Mouse (Mus musculus) cerebellum, adult 9-11 months (tissue): Measurements from ENCODE around the gene Fam83f.
"Not testable (repeated sequence)": the region's sequence is repeated elsewhere in the genome, so short reads cannot be mapped to it uniquely, and the experiment has no call there.

Experiments used
- DNase-seq: peaks from one replicate; pipeline ENCODE4 v3.0.0; 2022

Fam83f gene

DNA sequence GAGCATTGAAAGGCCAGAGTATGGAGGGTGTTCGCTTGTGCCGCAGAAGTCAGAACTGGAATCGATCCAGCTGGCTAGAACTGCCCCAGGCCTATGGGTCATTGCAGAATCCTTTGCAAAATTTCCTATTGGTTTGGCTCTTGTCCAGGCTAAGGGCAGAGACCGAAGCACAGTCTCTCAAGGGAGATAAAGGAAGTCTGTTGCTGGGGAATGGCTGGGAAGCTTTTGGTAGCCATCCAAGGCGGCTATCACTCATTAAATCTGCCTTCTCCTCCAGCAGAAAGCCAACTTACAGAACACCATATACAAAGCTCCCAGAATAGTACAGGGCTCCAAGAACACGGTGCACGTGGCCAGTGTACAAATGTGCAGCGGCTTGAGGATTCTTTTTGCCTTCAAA lies 35.4 kb downstream of the Fam83f start:
- peak; percentile 69 for DNase-seq

DNA sequence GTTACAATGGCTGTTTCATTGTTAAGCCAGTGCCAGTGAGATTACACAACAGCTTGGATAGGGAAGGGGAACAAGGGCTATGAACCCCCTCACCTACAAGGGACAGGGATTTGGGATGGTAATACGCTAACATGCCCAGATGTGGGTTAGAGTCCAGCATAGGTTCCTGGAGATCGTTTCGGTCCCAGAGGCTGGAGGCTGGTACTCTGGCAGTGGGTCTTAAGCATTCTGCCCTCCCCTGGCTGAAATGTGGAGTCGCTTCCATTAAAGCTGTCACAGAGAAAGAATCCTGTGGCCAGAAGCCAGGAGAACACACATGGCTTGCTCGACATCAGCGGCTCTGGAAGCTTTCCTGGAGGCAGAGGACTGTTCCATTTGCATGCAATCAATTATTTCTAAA lies 37.9 kb downstream of the Fam83f start:
- DNase-seq, result peak; percentile 75

DNA sequence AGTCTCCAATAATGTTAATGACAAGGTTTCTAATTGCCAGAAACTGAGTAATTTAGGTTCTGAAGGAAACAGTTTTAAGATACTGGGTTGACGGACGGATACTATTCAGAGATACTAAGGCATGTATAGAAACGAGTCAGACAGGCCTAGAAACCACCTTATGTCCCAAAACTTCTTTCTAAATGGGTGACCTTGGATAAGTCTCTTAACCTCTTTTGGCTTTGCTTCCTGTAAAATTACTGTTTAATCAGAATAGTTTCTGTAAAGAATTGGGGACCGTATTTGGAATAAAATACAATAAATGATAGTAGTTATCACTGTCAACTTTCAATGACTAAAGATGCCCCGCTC lies 38.6 kb downstream of the Fam83f start:
- DNase-seq, result no peak

DNA sequence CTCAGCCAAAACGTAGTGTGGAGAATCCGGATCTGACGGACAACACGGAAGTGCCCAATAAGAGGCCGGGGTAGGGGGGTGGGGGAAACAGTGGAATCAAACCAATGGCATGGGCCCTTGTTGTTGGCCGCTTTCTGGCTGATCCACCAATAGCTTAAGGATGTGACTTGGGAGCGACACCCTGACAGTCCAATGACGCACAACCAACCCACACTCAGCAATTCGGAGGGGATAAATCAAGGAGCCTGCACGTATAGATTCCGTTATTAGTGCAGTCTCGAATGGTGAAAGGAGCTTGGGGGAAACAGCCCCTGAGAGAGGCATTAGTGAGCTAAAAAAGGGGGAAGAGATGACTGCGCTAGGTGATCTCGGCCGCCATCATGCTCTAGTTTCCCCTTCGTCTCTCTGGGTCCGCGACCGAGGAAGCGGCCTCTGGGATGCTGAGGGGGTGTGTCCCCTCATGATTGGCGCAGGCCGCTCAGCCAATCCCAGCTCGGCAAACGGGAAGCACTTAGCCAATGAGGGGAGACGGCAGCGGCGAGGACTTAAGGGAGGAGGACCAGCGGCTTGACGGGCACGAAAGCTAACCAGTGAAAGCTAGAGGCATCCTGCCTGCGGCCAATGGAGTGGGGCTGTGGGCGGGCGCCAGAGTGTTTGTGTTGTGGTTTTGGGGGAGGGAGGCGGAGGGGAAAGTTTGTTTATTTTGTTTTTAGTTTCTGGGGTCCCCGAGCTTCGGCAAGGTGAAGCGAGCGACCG lies 39.1 kb downstream of the Fam83f start, which contains the start of gene Tnrc6b:
Gene Tnrc6b, plus strand, starts transcription at position 706 of the 756 bp plus-strand sequence.
- peak; percentile 99 for DNase-seq

DNA sequence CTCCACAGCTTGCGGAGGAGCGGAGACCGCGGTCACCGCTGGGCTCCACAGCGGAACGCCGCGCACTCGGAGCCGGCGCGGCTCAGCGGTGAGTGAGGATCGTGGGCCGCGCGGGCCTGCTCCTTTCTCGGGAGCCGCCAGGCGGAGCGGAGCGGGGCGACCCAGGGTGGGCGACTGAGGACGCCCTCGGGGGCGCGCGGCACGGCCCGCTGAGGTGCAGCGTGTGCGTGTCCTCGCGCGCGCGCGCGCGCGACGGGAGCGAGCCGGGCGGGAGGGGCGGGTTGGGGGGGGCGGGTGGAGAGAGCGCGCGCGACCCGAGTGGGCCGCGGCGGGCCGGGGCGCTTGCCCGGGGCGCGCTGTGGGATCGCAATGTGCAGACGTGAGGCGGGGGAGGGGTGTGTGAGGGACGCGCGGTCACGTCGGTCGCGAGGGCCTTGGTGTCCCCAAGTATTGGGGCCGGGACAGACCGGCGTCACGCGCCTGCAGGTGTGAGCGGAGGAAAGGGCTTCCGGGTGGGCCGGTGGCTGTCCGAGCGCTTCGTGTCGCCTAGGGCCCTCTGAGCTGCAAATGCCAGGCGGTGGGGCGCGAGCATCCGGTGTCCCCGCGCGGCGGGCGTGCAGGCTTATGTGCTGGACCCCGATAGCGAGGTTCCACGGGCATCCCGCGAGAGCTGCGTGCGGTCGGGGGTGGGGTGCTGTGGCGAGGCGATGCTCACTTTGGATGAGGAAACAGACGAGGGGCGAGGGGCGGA lies 39.9 kb downstream of the Fam83f start:
- DNase-seq, result peak; percentile 81

DNA sequence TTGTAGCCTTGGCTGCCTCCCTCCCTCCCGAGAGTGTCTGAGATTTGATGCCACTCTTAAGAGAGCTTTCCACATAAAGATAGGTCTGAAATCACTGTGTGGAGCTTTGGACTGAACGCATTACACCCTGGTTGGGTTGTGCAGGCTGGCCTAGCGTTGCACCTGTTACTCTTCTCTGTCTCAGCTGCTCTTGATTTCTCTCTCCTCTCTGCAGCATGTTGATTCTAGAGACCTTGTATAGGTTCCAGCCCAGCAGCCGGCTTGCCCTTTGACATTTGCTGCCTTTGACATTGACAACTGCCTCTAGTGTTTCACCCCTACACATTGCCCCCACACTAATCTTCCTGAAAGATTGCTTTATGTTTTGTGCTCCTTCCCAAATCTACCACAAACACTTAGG lies 42.7 kb downstream of the Fam83f start:
- DNase-seq, result no peak

DNA sequence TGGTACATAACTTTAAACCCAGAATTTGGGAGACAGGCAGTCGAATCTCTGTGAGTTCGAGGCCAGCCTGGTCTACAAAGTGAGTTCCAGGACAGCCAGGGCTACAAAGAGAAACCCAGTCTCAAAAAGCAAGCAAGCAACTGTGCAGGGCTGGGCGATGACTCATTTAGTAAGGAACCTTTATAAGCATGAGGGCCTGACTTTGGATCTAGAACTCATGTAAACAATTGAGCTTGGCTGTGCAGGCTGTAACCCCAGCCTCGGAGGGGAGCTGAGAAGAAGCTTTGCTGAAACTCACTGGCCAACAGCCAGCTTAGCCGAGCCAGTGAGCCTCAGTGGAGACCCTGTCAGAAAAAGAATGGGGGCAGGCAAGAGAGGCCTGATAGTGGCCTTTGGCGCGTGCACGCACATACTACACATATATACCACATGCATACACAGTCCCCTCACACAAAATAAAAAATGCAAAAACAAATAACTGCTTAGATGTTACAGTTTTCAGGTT lies 45.0 kb downstream of the Fam83f start:
- DNase-seq, result no peak

DNA sequence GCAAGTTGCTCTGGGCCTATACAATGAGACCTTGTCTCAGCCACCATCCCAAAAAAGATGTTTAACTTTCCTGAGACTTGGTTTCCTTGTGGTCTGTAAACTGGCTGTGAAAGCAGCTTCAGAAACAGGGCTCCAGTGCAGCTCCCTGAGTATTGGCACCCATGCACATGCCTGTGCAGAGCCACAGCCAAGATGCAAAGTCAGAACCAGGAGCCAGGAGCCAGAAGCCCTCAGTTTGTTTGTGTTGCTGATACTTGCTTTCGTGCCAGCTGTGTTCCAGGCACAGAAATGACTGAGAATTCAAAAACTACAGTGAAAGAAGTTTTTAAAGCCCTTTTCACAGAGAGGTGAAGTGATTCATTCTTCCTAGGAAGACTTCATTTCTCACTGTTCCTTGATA lies 45.8 kb downstream of the Fam83f start:
- no peak for DNase-seq

DNA sequence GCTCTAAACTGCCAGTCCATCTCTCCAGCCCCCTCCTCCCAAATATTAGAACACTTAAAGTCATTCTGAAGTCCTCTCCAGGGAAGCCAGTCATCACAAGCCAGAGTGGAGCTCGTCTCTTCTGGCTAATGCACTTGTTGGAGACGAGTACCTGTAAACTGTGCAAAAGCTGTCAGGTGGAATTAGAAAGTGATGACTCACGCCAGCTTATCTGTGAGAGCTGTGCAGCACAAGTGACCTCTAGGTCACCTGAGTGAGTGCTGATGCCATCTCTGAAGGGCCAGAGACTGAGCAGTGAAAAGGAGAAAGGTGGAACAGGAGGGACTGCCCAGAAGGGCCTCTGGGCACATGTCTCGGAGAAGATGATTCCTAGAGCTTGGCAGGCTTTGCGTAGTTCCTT lies 48.6 kb downstream of the Fam83f start:
- DNase-seq, result no peak

DNA sequence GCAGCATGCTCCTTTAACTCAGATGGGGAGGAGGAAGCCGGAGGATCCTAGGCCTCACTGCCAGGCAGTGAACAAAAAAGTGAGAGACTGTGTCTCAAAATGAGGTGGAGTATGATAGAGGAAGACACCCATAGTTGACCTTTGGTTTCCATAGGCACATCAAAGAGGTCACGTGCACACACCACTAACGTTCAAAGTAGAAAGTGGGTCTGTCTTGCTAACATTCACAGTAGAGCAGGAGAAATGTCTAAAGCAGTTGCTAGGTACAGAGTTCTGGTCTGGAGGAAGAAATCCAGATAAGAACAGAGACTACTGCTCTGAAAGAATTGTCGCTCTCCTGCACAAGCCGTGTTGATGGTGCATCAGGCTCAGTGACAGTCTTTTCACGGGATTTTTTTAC lies 50.2 kb downstream of the Fam83f start:
- no peak for DNase-seq

DNA sequence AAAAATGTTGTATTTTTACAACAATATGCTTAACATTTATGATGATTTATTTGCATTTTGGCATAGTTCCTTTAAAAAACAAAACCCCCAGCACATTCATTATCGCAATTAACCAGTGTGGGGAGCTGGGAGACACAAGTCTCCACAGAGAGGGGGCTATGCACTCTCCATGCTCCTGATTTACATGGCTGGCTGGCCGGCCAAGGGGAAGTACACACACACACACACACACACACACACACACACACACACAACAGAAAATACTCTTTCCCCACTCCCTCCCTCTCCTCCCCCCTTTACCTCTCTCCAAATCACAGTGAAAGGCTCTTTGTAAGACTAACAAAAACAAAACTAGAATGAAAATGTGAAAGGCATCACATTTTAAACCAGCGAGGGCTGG lies 50.7 kb downstream of the Fam83f start:
- DNase-seq, result no peak

DNA sequence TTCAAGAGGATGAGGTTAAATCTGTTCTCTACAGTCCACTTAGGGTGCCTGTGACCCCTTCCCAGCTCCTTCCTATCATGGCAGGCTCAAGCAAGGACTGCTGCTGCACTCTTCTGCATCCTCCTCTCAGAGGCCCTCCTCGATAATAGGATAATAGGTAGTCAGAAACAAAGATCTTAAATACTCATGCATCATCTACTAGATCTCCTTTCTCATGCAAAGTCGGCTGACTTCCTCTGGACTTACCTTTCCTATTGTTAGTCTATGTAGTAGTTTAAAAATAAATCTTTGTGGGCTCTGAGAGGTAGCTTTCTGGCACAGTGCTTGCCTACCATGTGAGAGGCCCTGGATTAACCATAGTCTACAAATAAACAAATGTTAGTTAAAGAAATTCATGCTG lies 57.8 kb downstream of the Fam83f start:
- DNase-seq, result no peak

DNA sequence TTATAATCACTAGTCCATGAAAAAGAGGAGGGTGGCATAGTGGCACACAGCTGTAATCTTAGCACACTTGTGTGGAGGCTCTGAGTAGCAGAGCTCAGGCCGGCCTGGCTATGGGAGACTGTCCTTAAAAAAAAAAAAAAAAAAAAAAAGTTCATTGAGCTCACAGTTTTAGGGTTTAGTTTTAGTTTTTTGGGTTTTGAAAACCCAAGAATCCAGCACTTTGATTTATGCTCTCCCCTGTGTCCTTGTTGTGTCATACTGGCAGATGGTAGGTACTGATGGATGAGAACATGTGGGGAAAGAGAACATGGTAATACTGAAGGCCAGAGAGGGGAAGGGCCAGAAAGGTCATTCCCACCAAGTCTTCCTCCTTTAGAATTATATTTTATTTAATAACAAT lies 59.4 kb downstream of the Fam83f start:
- DNase-seq, result no peak

DNA sequence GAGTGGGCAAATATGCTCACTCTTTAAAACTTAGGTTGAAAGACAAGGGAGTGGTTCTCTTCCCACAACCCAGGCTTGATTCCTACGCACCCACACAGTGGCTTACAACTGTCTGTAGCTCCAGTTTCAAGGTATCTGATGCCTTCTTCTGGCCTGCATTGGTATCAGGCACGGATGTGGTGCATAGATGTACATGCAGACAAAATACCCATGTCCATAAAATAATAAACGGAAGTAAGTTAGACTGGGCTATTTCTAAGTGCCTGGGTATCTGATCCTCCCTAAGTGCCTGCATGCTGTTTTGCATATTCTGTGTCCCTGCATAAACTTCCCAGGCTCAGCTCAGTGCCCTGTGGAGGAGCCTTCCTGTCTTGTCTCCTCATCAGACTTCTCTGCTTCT lies 59.9 kb downstream of the Fam83f start:
- no peak for DNase-seq

DNA sequence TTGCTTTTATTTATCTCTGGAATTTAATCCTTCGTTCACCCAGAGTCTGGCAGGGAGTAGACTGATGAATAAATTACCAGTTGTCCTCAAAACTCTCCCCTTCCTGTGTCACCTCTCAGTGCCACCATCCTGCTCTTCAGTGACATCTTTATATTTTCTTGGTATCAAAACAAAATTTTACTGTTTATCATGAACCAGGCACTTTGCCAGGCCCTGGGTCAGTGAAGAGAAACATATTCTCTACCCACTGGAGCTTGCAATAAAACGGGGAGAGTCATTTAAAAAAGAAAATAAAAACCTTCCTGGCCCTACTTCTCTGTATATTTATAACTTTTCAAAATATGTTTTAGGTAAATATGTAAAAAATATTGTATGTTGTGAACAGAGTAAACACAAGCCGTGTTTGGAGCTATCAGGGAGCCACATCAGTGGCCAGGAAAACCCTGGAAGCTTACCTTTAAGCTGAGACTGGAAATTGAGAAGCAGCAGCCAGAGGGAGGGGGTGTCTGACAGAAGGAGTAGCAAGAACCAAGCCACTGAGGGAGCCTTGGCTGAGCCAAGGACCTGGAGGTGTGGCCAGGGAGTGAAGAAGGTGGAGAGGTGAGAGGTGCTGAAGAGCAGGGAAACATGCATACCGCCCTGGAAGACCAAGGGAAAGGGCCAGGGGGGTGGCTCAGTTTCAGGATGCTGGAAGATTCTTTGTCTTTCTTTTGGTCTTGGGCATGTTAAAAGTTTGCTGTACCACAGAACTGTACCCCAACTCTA lies 60.8 kb downstream of the Fam83f start:
- no peak for DNase-seq

DNA sequence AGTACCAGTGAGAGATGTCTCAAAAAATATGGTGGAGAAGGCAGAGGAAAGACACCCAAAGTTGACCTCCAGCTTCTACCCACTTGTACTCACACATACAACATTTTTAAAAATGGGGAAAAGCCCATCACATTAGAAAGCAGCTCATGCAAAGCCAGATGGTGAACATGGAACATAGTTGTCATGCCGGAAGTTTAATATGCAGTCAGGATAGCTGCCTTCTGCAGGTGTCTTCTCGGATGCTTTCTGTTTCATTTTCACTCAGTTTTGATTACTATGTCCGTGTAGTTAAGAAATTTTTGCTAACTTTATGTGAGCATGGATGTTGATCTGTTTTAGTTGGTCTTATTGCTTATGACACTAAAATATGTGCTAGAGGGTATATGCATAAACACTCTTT lies 63.7 kb downstream of the Fam83f start:
- no peak for DNase-seq

DNA sequence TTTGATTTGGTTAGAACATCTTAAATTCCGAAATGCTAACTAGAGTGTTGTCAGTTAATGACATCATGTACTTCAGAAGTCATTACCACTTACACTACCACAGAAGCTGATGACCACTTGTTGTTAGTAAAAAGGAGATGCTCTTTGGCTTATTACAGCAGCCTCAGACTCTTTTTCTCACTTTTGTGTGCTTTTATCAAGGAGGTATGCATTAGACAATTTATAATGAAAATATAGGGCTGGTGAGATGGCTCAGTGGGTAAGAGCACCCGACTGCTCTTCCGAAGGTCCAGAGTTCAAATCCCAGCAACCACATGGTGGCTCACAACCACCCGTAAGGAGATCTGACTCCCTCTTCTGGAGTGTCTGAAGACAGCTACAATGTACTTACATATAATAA lies 64.1 kb downstream of the Fam83f start:
- not testable (repeated sequence) for DNase-seq

DNA sequence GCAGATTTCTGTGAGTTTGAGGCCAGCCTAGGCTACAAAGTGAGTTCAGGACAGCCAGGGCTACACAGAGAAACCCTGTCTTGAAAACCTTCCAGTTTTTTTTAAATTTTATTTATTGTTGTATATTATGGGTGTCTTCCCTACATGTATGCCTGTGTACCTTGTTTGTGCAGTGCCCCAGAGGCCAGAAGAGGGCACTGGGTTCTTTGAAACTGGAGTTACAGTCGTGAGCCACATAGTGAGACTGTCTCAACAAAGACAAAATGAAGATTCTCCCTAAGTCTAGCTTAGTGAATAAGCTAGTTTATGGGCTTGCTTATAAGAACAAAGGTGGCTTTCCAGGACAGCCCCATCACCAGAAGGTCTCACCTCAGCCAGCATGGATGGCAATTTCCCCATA lies 64.9 kb downstream of the Fam83f start:
- no peak for DNase-seq

DNA sequence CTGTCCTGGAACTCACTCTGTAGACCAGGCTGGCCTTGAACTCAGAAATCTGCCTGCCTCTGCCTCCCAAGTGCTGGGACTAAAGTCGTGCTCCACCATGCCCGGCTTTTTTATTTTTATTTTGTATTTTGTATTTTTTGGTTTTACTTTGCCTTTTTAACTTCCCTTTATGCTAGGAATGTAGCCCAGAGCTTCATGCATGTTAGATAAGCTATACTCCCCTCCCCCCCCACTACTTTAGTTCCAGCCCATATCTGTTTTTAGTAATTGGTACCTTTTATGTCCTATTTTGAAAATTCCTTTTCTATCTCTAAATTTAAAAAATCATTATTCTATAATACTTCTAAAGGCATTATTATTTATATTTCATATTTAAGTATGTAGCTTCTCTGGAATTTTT lies 66.6 kb downstream of the Fam83f start:
- no peak for DNase-seq

DNA sequence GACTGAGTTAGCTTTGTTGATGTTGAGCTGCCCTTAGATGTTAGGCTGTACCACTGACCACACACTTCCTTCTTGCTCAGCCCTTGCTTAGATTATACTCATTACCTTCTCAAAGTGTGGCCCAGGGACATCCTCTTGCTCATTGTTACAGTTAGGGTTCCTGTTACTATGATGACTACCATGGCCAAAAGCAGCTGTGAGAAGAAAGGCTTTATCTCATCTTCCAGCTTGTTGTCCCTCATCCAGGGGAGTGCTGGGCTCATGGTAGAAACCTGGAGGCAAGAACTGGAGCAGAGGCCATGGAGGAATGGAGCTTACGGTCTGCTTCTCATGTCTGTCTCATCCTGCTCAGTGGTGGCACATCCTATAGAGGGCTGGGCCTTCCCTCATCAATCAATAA lies 68.3 kb downstream of the Fam83f start:
- DNase-seq, result no peak

DNA sequence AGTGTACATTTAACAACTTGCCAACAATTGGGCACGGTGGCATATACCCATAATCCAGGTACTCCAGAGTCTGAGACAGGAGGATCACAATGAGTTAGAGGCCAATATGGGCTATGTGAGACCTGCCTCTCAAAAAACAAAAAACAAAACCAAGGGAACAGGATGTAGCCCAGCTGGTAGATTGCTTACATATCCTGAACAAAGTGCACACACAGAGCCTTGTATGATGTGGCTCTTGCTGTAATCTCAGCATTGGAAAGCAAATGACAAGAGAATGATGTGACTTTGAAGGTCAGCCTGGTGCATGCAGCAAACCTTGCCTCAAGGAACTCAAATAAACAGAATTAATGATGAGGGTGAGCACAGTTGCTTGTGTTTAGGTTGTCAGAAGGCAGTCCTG lies 70.2 kb downstream of the Fam83f start:
- no peak for DNase-seq

DNA sequence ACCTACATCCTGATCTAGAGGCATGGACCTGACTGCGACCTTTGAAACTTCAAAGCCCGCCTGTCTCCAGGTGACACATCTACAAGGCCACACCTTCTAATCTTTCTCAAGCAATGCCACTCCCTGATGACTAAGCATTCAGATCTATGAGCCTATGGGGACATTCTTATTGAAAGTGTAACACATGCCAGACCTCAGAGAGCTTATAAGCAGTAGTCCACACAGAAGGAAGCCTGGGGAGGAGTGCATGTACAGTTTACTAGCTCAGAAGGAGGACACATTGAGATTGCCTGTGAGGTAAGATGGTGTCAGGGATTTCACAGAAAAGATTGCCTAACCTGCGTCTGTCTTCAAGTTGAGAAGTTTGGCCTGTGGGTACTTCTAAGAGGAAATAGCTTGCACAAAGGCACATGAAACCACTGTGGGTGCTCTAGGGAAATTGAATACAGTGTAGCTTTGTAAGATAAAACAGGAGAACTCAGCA lies 71.4 kb downstream of the Fam83f start:
- no peak for DNase-seq

DNA sequence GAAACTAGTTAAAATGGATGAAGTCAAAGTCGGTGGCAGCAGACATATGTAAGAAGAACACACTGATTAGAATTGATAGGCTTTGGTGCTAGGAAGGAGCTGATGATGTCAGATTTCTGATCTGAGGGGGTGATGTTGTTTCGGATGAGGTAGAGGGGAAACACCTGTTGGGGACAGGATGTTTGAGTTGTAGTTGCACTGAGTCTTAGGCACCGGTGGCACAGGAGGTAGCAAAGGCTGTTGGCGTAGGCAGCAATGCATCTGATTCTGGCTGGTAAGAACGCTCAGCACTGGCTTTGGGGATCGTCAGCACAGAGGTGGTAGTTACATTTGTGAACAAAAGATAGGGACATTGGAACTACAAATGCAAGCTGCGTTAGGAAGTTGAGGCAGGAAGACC lies 72.0 kb downstream of the Fam83f start:
- DNase-seq, result no peak
